Mouse (Mus musculus) midbrain, embryonic 16.5 days (tissue): ENCODE measurements around the gene Gm9747. TPM values are rescaled to one million over a fixed set of nuclear protein-coding genes. Genes with fewer than 3 reads are reported as not detected.

Experiments
- ATAC-seq: fragments of 200-750 bp; cut with Nextera tagmentation; 2 replicates; pipeline ENCODE4 v1.8.0; 2017; ENCODE audit warnings: moderate TSS enrichment
- H3K27ac ChIP-seq: fragments of 300-500 bp; sonication (generic); 2 replicates; pipeline ENCODE4 v1.5.1; 2014; ENCODE audit warnings: mild to moderate bottlenecking, low read length, mixed read lengths
- H3K27me3 ChIP-seq: fragments of 300-500 bp; sonication (generic); 2 replicates; pipeline ENCODE4 v1.6.1; 2014; ENCODE audit warnings: low read depth, low read length, mixed read lengths; ENCODE audit not compliant: control insufficient read depth, insufficient read depth
- H3K36me3 ChIP-seq: fragments of 300-500 bp; sonication (generic); 2 replicates; pipeline ENCODE4 v1.6.1; 2014; ENCODE audit warnings: mild to moderate bottlenecking, low read length, moderate library complexity, mixed read lengths; ENCODE audit not compliant: control insufficient read depth, insufficient read depth
- H3K4me1 ChIP-seq: fragments of 300-500 bp; sonication (generic); 2 replicates; pipeline ENCODE4 v1.6.1; 2014; ENCODE audit warnings: mild to moderate bottlenecking, low read length, mixed read lengths; ENCODE audit not compliant: control insufficient read depth, insufficient read depth
- H3K4me2 ChIP-seq: fragments of 300-500 bp; sonication (generic); 2 replicates; pipeline ENCODE4 v1.6.1; 2014; ENCODE audit warnings: mild to moderate bottlenecking, low read length, mixed read lengths
- H3K4me3 ChIP-seq: fragments of 300-500 bp; sonication (generic); 2 replicates; pipeline ENCODE4 v1.5.1; 2014; ENCODE audit warnings: low read depth, mild to moderate bottlenecking, low read length, moderate library complexity, mixed read lengths
- H3K9ac ChIP-seq: fragments of 300-500 bp; sonication (generic); 2 replicates; pipeline ENCODE4 v1.6.1; 2014; ENCODE audit warnings: low read depth, low read length, mixed read lengths
- H3K9me3 ChIP-seq: fragments of 300-500 bp; sonication (generic); replicated peaks from 2 replicates; pipeline ENCODE4 v1.6.1; 2014; ENCODE audit warnings: mild to moderate bottlenecking, low read length, mixed read lengths; ENCODE audit not compliant: control insufficient read depth, poor library complexity, severe bottlenecking
- WGBS: fragments of 180-500 bp; shearing (Covaris S2); extraction: QIAGEN DNeasy Blood & Tissue Kit; methylation state at CpG from one replicate; pipeline ENCODE4 v1.1.7; 2014; 5-methylcytosine and 5-hydroxymethylcytosine counted together
- polyA plus RNA-seq: library from polyadenylated mRNA; unstranded; fragments of >200 nt; fragmentation: Nextera tagmentation; extraction: Ambion mirVana; gene quantifications from 2 replicates; pipeline ENCODE4 v1.2.1, GENCODE M21; 2015

Gm9747 gene
- polyA plus RNA-seq: 24.8 and 26.0 TPM in 2 replicates

- no peaks in the 10 kb centered on the region for H3K27me3 ChIP-seq
- 97% methylated on average over 3 of the region's 3 CpGs for WGBS
Observed at GRCm38 (mm10) chr1:82232812-82233211, at the start of gene Gm9747. Gm9747 (plus strand) TSS chr1:82233112.

DNA sequence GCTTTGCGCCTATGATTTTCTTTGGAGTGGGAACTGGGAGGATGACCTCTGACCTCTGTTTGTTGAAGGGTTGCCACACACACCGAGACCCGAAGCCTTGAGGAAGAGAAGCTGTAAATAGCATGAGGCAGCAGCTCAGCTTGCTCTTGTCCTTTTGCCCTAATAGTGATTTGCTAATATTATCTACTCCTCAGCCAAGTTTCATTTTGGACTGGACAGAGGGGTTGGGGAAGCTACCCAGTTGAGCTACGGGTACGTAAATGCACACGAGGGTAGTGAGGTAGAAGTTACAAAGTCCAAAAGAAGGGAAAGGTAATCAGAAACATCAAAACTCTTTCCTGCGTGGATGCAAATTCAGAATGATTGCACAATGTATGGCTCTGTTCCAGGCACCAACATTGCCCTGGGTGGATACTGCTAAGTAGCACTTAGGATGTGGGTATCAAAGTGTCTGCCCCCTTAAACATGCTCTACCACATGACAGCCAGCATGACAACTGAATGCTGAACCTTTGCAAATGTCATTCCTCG, 48.9 kb upstream of the Gm9747 start:
- H3K36me3 ChIP-seq: no peaks in the 10 kb centered on the region
- H3K27ac ChIP-seq: no peak overlapping the region
- H3K4me2 ChIP-seq: no peak overlapping the region
- ATAC-seq: no peak
- 86% methylated on average over 8 of the region's 8 CpGs for WGBS
- no peak overlapping the region for H3K9ac ChIP-seq
- H3K4me3 ChIP-seq: no peak overlapping the region
- no peaks in the 10 kb centered on the region for H3K4me1 ChIP-seq
- H3K27me3 ChIP-seq: no peaks in the 10 kb centered on the region
- no peaks in the 10 kb centered on the region for H3K9me3 ChIP-seq

More at GRCm38 (mm10) chr1:82232812-82233211, at the start of gene Gm9747:
- Histone ChIP-seq H3K4me2 (no peak within 1 kb of the TSS), H3K9ac (no peak within 1 kb of the TSS), H3K4me1 (no peaks in the 10 kb centered on the region), H3K4me3 (no peak within 1 kb of the TSS), H3K36me3 (peaks cover 10% of the 10 kb centered on the region; the same call in 1 of the 2 replicates), H3K9me3 (no peaks in the 10 kb centered on the region), H3K27ac (no peak within 1 kb of the TSS)
- ATAC-seq: no peak

- ATAC-seq: no peak
- H3K9me3 ChIP-seq: no peaks in the 10 kb centered on the region
- no peak overlapping the region for H3K27ac ChIP-seq
- H3K36me3 ChIP-seq: no peaks in the 10 kb centered on the region
- WGBS: 81% methylated on average over 10 of the region's 10 CpGs
- no peaks in the 10 kb centered on the region for H3K27me3 ChIP-seq
- H3K4me1 ChIP-seq: no peaks in the 10 kb centered on the region
- no peak overlapping the region for H3K9ac ChIP-seq
- no peak overlapping the region for H3K4me3 ChIP-seq
- H3K4me2 ChIP-seq: no peak overlapping the region
Observed at GRCm38 (mm10) chr1:82188549-82189231, 44.2 kb upstream of the Gm9747 start.

DNA sequence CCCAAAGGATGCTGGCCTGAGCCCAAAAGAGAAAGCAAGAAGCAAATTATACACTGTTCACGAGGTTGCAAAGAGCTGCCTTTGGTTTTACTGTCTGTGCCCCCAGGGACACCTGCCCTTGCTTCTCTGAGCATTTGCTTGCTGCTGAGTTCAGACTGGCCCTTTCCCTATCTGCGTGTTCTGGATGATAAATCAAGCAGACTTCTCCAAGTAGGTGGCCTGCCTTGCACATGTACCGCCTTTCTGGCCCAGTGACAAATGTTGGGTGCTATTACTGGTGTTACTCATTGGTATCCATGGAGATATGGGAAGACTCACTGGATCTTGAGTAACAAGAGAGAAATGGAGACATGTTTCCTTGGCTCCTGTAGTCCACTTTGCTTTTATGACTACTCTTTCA, 43.4 kb upstream of the Gm9747 start:
- Histone ChIP-seq H3K4me1 (no peaks in the 10 kb centered on the region), H3K27ac (no peak overlapping the region), H3K36me3 (no peaks in the 10 kb centered on the region), H3K4me2 (no peak overlapping the region), H3K4me3 (no peak overlapping the region), H3K27me3 (no peaks in the 10 kb centered on the region), H3K9me3 (no peaks in the 10 kb centered on the region), H3K9ac (no peak overlapping the region)
- ATAC-seq: no peak
- WGBS: 63% methylated on average over 3 of the region's 3 CpGs

- H3K4me1 ChIP-seq: no peaks in the 10 kb centered on the region
- no peak overlapping the region for H3K4me2 ChIP-seq
- ATAC-seq: no peak
- no peaks in the 10 kb centered on the region for H3K27me3 ChIP-seq
- no peaks in the 10 kb centered on the region for H3K36me3 ChIP-seq
- no peak overlapping the region for H3K4me3 ChIP-seq
- no peak overlapping the region for H3K9ac ChIP-seq
- H3K27ac ChIP-seq: no peak overlapping the region
- no peaks in the 10 kb centered on the region for H3K9me3 ChIP-seq
- WGBS: 10% methylated on average over 3 of the region's 3 CpGs
Observed at GRCm38 (mm10) chr1:82191579-82191978, 41.3 kb upstream of the Gm9747 start.

- H3K36me3 ChIP-seq: no peaks in the 10 kb centered on the region
- ATAC-seq: 0 out of 2 replicates have a peak, but pooled peaks have one; percentile 45
- no peaks in the 10 kb centered on the region for H3K27me3 ChIP-seq
- WGBS: 17% methylated on average over 1 of the region's 1 CpGs
- H3K27ac ChIP-seq: no peak overlapping the region
- H3K4me1 ChIP-seq: peaks cover 4% of the 10 kb centered on the region; the same call in 1 of the 2 replicates
- H3K4me2 ChIP-seq: no peak overlapping the region
- H3K9me3 ChIP-seq: no peaks in the 10 kb centered on the region
- no peak overlapping the region for H3K4me3 ChIP-seq
- no peak overlapping the region for H3K9ac ChIP-seq
Observed at GRCm38 (mm10) chr1:82199918-82200317, 33.0 kb upstream of the Gm9747 start.

DNA sequence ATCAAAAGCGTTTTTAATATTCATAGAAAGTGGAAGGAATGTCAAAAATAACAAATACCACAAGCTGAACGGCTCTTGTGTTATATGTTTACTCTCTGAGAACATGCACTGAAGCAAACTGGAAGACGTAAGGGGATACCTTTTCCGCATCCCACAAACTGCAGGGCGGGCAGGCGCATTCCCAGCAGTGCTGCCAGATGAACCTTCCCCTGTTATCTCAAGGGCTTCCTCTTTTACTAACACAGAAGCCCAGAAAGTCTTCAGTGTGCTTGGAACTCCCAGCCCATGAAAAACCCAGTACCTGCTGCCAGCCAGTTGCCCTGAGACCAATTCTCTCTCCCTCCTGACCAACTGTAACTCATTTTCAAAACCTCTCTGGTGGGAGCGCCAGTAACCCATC, 32.3 kb upstream of the Gm9747 start:
- Histone ChIP-seq H3K9ac (no peak overlapping the region), H3K27ac (no peak overlapping the region), H3K4me2 (no peak overlapping the region), H3K9me3 (no peaks in the 10 kb centered on the region), H3K4me1 (peaks cover 4% of the 10 kb centered on the region; the same call in 1 of the 2 replicates), H3K4me3 (no peak overlapping the region), H3K36me3 (no peaks in the 10 kb centered on the region), H3K27me3 (no peaks in the 10 kb centered on the region)
- no peak for ATAC-seq
- WGBS: 92% methylated on average over 7 of the region's 7 CpGs

GRCm38 (mm10) chr1:82207511-82207910, 25.4 kb upstream of the Gm9747 start:
- no peak overlapping the region for H3K4me3 ChIP-seq
- WGBS: 91% methylated on average over 5 of the region's 5 CpGs

DNA sequence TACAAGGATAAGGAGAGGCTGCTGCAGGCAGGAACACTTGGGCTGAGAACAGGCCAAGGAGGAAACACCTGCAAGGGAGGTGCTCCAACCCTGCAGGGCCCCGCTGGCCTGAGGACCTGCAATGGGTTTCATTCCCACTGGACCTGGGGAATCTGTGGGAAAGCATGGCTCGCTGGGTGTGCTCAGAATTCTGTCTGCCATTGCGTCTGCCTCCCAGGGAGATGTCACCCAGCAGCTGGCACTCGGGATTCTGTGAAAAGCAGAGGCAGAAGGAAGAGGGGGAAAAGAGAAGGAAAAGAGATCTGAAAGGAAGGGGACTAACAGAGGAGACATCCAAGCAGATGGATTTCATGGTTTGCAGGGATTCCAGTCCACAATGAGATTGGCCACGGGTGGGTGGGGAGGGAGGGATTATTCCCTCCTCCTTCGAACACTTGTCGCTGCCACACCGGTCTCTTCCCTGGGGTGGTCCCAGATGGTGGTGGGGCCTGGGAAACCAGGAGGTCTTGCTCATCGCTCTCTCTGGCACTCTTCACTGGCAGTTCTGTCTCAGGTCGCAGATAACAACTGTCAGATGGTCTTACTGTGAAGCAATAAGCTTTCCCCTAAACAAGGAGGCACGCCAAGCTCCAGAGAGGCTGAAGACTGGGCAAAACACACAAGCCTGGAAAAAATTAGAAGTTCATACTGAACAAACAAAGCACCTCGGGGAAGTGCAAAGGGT, 12.1 kb upstream of the Gm9747 start:
- H3K27ac ChIP-seq: no peak overlapping the region
- 33% methylated on average over 12 of the region's 12 CpGs for WGBS
- ATAC-seq: no peak

More at GRCm38 (mm10) chr1:82207511-82207910, 25.4 kb upstream of the Gm9747 start:
- no peaks in the 10 kb centered on the region for H3K9me3 ChIP-seq
- H3K9ac ChIP-seq: no peak overlapping the region
- no peaks in the 10 kb centered on the region for H3K4me1 ChIP-seq
- no peaks in the 10 kb centered on the region for H3K36me3 ChIP-seq
- H3K4me2 ChIP-seq: no peak overlapping the region
- no peaks in the 10 kb centered on the region for H3K27me3 ChIP-seq
- no peak overlapping the region for H3K27ac ChIP-seq
- ATAC-seq: no peak

More for the DNA sequence above, 12.1 kb upstream of the Gm9747 start:
- Histone ChIP-seq H3K4me1 (no peaks in the 10 kb centered on the region), H3K27me3 (no peaks in the 10 kb centered on the region), H3K36me3 (no peaks in the 10 kb centered on the region), H3K4me2 (no peak overlapping the region), H3K9me3 (no peaks in the 10 kb centered on the region), H3K9ac (no peak overlapping the region), H3K4me3 (no peak overlapping the region)
